Mouse (Mus musculus) erythroblast, embryonic 14.5 days (primary cell): ENCODE data around the gene Gli2.

Experiments
- GATA1 ChIP-seq: IDR thresholded peaks from 2 replicates; pipeline ENCODE4 v1.6.1; 2012; ENCODE audit warnings: low read length, inconsistent platforms, mixed read lengths
- TAL1 ChIP-seq: IDR thresholded peaks from 3 replicates; pipeline ENCODE4 v1.6.1; 2012; ENCODE audit warnings: low read length, inconsistent platforms, mixed read lengths

DNA sequence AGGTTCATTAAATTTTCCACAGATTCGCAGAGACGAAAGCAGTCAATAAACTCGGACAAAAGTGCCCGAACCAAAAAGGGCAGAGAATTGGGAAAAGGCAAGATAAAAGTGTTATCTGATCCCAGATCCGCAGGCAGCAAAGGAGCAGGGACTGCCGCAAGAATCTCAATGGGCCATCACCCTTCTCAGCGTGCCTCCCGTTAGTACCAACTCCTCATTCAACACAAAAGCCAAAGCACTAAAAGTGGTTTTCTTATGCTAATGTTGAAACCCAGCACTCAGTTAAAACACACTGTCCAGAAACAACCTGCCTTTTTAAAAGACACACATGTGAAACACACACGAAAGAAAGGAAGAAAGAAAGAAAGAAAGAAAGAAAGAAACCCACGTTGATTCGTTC is 4.4 kb downstream of the Gli2 start:
- TF ChIP-seq GATA1: no peak
- no peak for TF ChIP-seq TAL1
